Mouse (Mus musculus) MEL (cell line): Measurements from ENCODE around the gene Bcas3. TPM values are rescaled to one million over a fixed set of nuclear protein-coding genes. Genes with fewer than 3 reads are reported as not detected.

Experiments used
- DNase-seq: peaks from one replicate; pipeline ENCODE4 v3.0.0; 2011; ENCODE audit warnings: low read depth, low spot score
- H3K27ac ChIP-seq: 2 replicates; pipeline ENCODE4 v1.5.1; 2012; ENCODE audit warnings: low read depth, mild to moderate bottlenecking, control low read depth, low read length, moderate library complexity; ENCODE audit not compliant: control insufficient read depth
- H3K27me3 ChIP-seq, 2 experiments: fragments of 150-350 bp in 1 of 2; sonication (generic) in 1 of 2; 2 replicates each; pipeline ENCODE4 v1.6.1; 2012; ENCODE audit warnings: low read length in 2 of 2, mild to moderate bottlenecking in 2 of 2, improper control_type of control experiment in 1 of 2, moderate library complexity in 1 of 2; ENCODE audit not compliant: insufficient read depth in 2 of 2, control insufficient read depth in 1 of 2
- H3K36me3 ChIP-seq, 2 experiments: 2 replicates each; pipeline ENCODE4 v1.6.1; 2012 to 2014; ENCODE audit warnings: low read length in 2 of 2, improper control_type of control experiment in 1 of 2, inconsistent platforms in 1 of 2, mild to moderate bottlenecking in 1 of 2; ENCODE audit not compliant: insufficient read depth in 2 of 2, control insufficient read depth in 1 of 2
- H3K4me1 ChIP-seq, 2 experiments: fragments of 150-350 bp in 1 of 2; sonication (generic) in 1 of 2; 2 replicates each; pipeline ENCODE4 v1.6.1; 2012; ENCODE audit warnings: low read length in 2 of 2, improper control_type of control experiment in 1 of 2, mild to moderate bottlenecking in 1 of 2; ENCODE audit not compliant: insufficient read depth in 2 of 2, control insufficient read depth in 1 of 2
- H3K4me3 ChIP-seq, 2 experiments: fragments of 150-350 bp in 1 of 2; sonication (generic) in 1 of 2; 2 replicates each; pipeline ENCODE4 v1.5.1; 2012; ENCODE audit warnings: low read depth in 2 of 2, low read length in 2 of 2, mild to moderate bottlenecking in 2 of 2, moderate library complexity in 2 of 2, control low read depth in 1 of 2, improper control_type of control experiment in 1 of 2; ENCODE audit not compliant: control insufficient read depth in 1 of 2, insufficient read depth in 1 of 2
- H3K79me2 ChIP-seq: 2 replicates; pipeline ENCODE4 v1.6.1; 2012; ENCODE audit warnings: mild to moderate bottlenecking, low read length, moderate library complexity; ENCODE audit not compliant: control insufficient read depth, poor library complexity, insufficient read depth
- H3K9ac ChIP-seq: 2 replicates; pipeline ENCODE4 v1.6.1; 2012; ENCODE audit warnings: low read depth, mild to moderate bottlenecking, control low read depth, low read length, moderate library complexity; ENCODE audit not compliant: control insufficient read depth, poor library complexity, severe bottlenecking
- H3K9me3 ChIP-seq: fragments of 150-350 bp; sonication (generic); replicated peaks from 2 replicates; pipeline ENCODE4 v1.6.1; 2012; ENCODE audit warnings: mild to moderate bottlenecking, low read length, improper control_type of control experiment, moderate library complexity; ENCODE audit not compliant: insufficient read depth
- BHLHE40 ChIP-seq: IDR thresholded peaks from 2 replicates; pipeline ENCODE4 v1.6.1; 2012; ENCODE audit warnings: low read depth, mild to moderate bottlenecking, inconsistent platforms, low read length, improper control_type of control experiment, borderline replicate concordance
- CTCF ChIP-seq, 3 experiments: IDR thresholded peaks in 2 of 3; conservative IDR thresholded peaks in 1 of 3; 2 replicates each; pipeline ENCODE4 v1.5.1; 2011 to 2012; ENCODE audit warnings: low read length in 3 of 3, low read depth in 2 of 3, mild to moderate bottlenecking in 2 of 3, improper control_type of control experiment in 1 of 3, inconsistent platforms in 1 of 3, mixed read lengths in 1 of 3, moderate library complexity in 1 of 3; ENCODE audit not compliant: control insufficient read depth in 1 of 3, insufficient read depth in 1 of 3, poor library complexity in 1 of 3, severe bottlenecking in 1 of 3
- ELF1 ChIP-seq: IDR thresholded peaks from 2 replicates; pipeline ENCODE4 v1.6.1; 2014; ENCODE audit warnings: low read depth, mild to moderate bottlenecking, inconsistent platforms, low read length, improper control_type of control experiment, moderate library complexity
- EP300 ChIP-seq, 2 experiments: IDR thresholded peaks; 2 replicates each; pipeline ENCODE4 v1.6.1; 2011; ENCODE audit warnings: improper control_type of control experiment in 2 of 2, low read length in 2 of 2, low read depth in 1 of 2, mild to moderate bottlenecking in 1 of 2
- ETS1 ChIP-seq: IDR thresholded peaks from 2 replicates; pipeline ENCODE4 v1.6.1; 2012; ENCODE audit warnings: low read depth, mild to moderate bottlenecking, inconsistent platforms, low read length, improper control_type of control experiment, moderate library complexity
- GABPA ChIP-seq: IDR thresholded peaks from 2 replicates; pipeline ENCODE4 v1.6.1; 2012; ENCODE audit warnings: low read depth, mild to moderate bottlenecking, inconsistent platforms, low read length, improper control_type of control experiment, moderate library complexity
- GATA1 ChIP-seq: IDR thresholded peaks from 2 replicates; pipeline ENCODE4 v1.6.1; 2011; ENCODE audit warnings: low read depth, low read length, improper control_type of control experiment
- JUND ChIP-seq: IDR thresholded peaks from 2 replicates; pipeline ENCODE4 v1.6.1; 2011; ENCODE audit warnings: low read depth, mild to moderate bottlenecking, improper control_type of control experiment, low read length
- KAT2A ChIP-seq: conservative IDR thresholded peaks from 2 replicates; pipeline ENCODE4 v1.6.1; 2012; ENCODE audit warnings: low read depth, low read length, improper control_type of control experiment, inconsistent platforms
- MAFK ChIP-seq: IDR thresholded peaks from 2 replicates; pipeline ENCODE4 v1.6.1; 2011; ENCODE audit warnings: low read depth, mild to moderate bottlenecking, low read length, improper control_type of control experiment, borderline replicate concordance
- MAZ ChIP-seq: IDR thresholded peaks from 2 replicates; pipeline ENCODE4 v1.6.1; 2012; ENCODE audit warnings: low read depth, mild to moderate bottlenecking, inconsistent platforms, low read length, improper control_type of control experiment
- MEF2A ChIP-seq: IDR thresholded peaks from 2 replicates; pipeline ENCODE4 v1.6.1; 2014; ENCODE audit warnings: low read depth, mild to moderate bottlenecking, inconsistent platforms, low read length, improper control_type of control experiment; ENCODE audit not compliant: poor library complexity, insufficient replicate concordance, severe bottlenecking; ENCODE audit errors: extremely low read depth
- MXI1 ChIP-seq: IDR thresholded peaks from 2 replicates; pipeline ENCODE4 v1.6.1; 2011; ENCODE audit warnings: mild to moderate bottlenecking, low read depth, low read length, improper control_type of control experiment
- MYB ChIP-seq: IDR thresholded peaks from 2 replicates; pipeline ENCODE4 v1.6.1; 2011; ENCODE audit warnings: mild to moderate bottlenecking, low read depth, low read length, improper control_type of control experiment
- MYC ChIP-seq: IDR thresholded peaks from 2 replicates; pipeline ENCODE4 v1.6.1; 2011; ENCODE audit warnings: low read depth, mild to moderate bottlenecking, low read length, improper control_type of control experiment, moderate library complexity
- POLR2A ChIP-seq, 2 experiments: IDR thresholded peaks; 2 replicates each; pipeline ENCODE4 v1.6.1; 2011 to 2012; ENCODE audit warnings: low read length in 2 of 2, mild to moderate bottlenecking in 2 of 2, control low read depth in 1 of 2, improper control_type of control experiment in 1 of 2, low read depth in 1 of 2, moderate library complexity in 1 of 2; ENCODE audit not compliant: control insufficient read depth in 1 of 2, insufficient read depth in 1 of 2, poor library complexity in 1 of 2
- POLR2AphosphoS2 ChIP-seq: IDR thresholded peaks from 2 replicates; pipeline ENCODE4 v1.6.1; 2011; ENCODE audit warnings: low read length, improper control_type of control experiment
- RAD21 ChIP-seq: IDR thresholded peaks from 2 replicates; pipeline ENCODE4 v1.6.1; 2011; ENCODE audit warnings: mild to moderate bottlenecking, low read depth, low read length, improper control_type of control experiment
- RCOR1 ChIP-seq: IDR thresholded peaks from 2 replicates; pipeline ENCODE4 v1.6.1; 2012; ENCODE audit warnings: low read depth, mild to moderate bottlenecking, inconsistent platforms, low read length, improper control_type of control experiment
- SMC3 ChIP-seq: IDR thresholded peaks from 2 replicates; pipeline ENCODE4 v1.6.1; 2011; ENCODE audit warnings: low read depth, low read length, improper control_type of control experiment
- TBP ChIP-seq: IDR thresholded peaks from 2 replicates; pipeline ENCODE4 v1.8.0; 2011; ENCODE audit warnings: low read depth, low read length, improper control_type of control experiment
- TCF12 ChIP-seq: IDR thresholded peaks from 2 replicates; pipeline ENCODE4 v1.6.1; 2014; ENCODE audit warnings: low read depth, mild to moderate bottlenecking, inconsistent platforms, low read length, improper control_type of control experiment, moderate library complexity
- UBTF ChIP-seq: IDR thresholded peaks from 2 replicates; pipeline ENCODE4 v1.6.1; 2012; ENCODE audit warnings: low read depth, mild to moderate bottlenecking, inconsistent platforms, low read length, improper control_type of control experiment, moderate library complexity, borderline replicate concordance; ENCODE audit not compliant: insufficient read depth
- USF2 ChIP-seq, 2 experiments: IDR thresholded peaks; 2 replicates each; pipeline ENCODE4 v1.6.1; 2011 to 2012; ENCODE audit warnings: improper control_type of control experiment in 2 of 2, low read length in 2 of 2, borderline replicate concordance in 1 of 2, inconsistent platforms in 1 of 2, low read depth in 1 of 2, mild to moderate bottlenecking in 1 of 2; ENCODE audit not compliant: insufficient read depth in 1 of 2
- ZMIZ1 ChIP-seq: IDR thresholded peaks from 2 replicates; pipeline ENCODE4 v1.6.1; 2012; ENCODE audit warnings: low read depth, mild to moderate bottlenecking, inconsistent platforms, low read length, improper control_type of control experiment, moderate library complexity
- ZNF384 ChIP-seq: IDR thresholded peaks from 2 replicates; pipeline ENCODE4 v1.6.1; 2012; ENCODE audit warnings: low read depth, mild to moderate bottlenecking, inconsistent platforms, low read length, improper control_type of control experiment
- polyA plus RNA-seq, 2 experiments: library from polyadenylated mRNA; stranded (reverse) in 1 of 2; unstranded in 1 of 2; fragments of >175 nt in 1 of 2; fragments of >200 nt in 1 of 2; gene quantifications; 2 replicates each; pipeline versions ENCODE4 v1.2.1 to v1.2.4; 2012; ENCODE audit warnings: low replicate concordance in 2 of 2, low read depth in 1 of 2; ENCODE audit not compliant: insufficient read length in 2 of 2, insufficient read depth in 1 of 2, missing spikeins in 1 of 2
- total RNA-seq: library from RNA; depleted of rRNA; stranded (reverse); fragments of 300-350 nt; gene quantifications from 2 replicates; pipeline ENCODE4 v1.2.3, GENCODE M21; 2012

The Bcas3 gene
- total and polyA plus RNA-seq, 3 experiments: 8.6 to 14.7 TPM; not detected in 1

DNA sequence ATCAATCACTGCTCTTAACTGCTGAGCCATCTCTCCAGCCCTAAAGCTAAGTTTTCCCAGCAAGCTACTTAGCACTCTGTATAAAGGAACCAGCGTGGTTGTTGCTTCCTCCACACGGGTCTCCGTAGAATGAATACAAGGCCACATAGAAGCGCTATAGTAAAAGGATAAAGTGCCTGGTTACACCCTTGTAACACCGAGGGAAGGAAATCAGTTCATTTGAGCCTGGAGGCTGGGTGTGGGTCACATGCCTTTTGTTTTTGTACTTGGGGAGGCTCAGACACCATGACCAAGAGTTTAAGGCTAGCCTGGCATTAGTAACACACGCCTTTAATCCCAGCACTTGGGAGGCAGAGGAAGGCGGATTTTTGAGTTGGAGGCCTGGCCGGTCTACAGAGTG is 8.7 kb downstream of the Bcas3 start:
- DNase-seq: no peak
- Histone ChIP-seq H3K27ac (no peak overlapping the region), H3K4me1 (no peaks in the 10 kb centered on the region), H3K79me2 (no peaks in the 10 kb centered on the region), H3K9ac (no peak overlapping the region), H3K9me3 (no peaks in the 10 kb centered on the region), H3K27me3 (no peaks in the 10 kb centered on the region), H3K4me3 (no peak overlapping the region), H3K36me3 (no peaks in the 10 kb centered on the region; a peak in 1 of 4 replicates)
- TF ChIP-seq GATA1 (no peak), ZMIZ1 (no peak), TBP (no peak), MXI1 (no peak), BHLHE40 (no peak), MYC (no peak), ELF1 (no peak), UBTF (no peak), MEF2A (no peak), USF2 (IDR thresholded peaks at IDR 0.05; ENCODE audit: borderline replicate concordance in 1 of 2, insufficient read depth in 1 of 2, low read depth in 1 of 2, low read length in 2 of 2) (no peak), MAZ (no peak), MAFK (no peak), TCF12 (no peak), ZNF384 (no peak), POLR2AphosphoS2 (no peak), RAD21 (no peak)

DNA sequence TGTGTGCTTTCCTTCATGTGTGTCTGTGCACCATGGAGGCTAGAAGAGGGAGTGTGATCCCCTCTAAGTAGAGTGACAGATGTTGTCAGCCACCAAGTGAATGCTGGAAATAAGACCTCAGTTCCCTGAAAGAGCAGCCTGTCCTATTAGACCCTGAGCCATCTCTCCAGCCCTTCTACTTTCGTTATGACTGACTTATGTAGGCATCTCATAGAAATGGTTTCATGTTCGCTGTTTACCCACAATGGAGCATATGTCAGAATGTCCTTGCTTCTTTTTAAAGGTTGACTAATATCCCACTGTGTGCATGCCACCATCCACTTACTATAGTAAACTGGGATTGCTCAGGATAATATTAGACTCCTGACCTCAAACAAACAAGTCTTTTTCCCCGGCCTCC is 13.2 kb downstream of the Bcas3 start:
- TF ChIP-seq KAT2A (no peak), GABPA (no peak), RCOR1 (no peak), SMC3 (no peak), MXI1 (no peak), MYB (no peak), ELF1 (no peak), RAD21 (no peak), POLR2AphosphoS2 (no peak), JUND (no peak), CTCF (IDR thresholded peaks at IDR 0.05 in 2 of 3, conservative IDR thresholded peaks at IDR 0.05 in 1 of 3; ENCODE audit: control insufficient read depth in 1 of 3, insufficient read depth in 1 of 3, low read depth in 2 of 3, low read length in 3 of 3, poor library complexity in 1 of 3, severe bottlenecking in 1 of 3) (no peak), UBTF (no peak), EP300 (IDR thresholded peaks at IDR 0.05; ENCODE audit: low read depth in 1 of 2, low read length in 2 of 2) (no peak), ETS1 (no peak), TBP (no peak), POLR2A (IDR thresholded peaks at IDR 0.05; ENCODE audit: control insufficient read depth in 1 of 2, insufficient read depth in 1 of 2, low read depth in 1 of 2, low read length in 2 of 2, poor library complexity in 1 of 2) (no peak)
- no peaks in the 10 kb centered on the region for H3K4me1 ChIP-seq
- H3K36me3 ChIP-seq: no peaks in the 10 kb centered on the region; a peak in 1 of 4 replicates
- no peaks in the 10 kb centered on the region for H3K79me2 ChIP-seq
- H3K9me3 ChIP-seq: no peaks in the 10 kb centered on the region
- H3K4me3 ChIP-seq: no peak overlapping the region
- no peak overlapping the region for H3K27ac ChIP-seq
- H3K9ac ChIP-seq: no peak overlapping the region
- DNase-seq: no peak
- no peaks in the 10 kb centered on the region for H3K27me3 ChIP-seq
